Mouse (Mus musculus): ENCODE measurements at regions not wholly inside any gene's neighbourhood (a gene's known extent, or its start where the extent isn't known, plus 50 kb on each side); places are given as distances from the start of the nearest gene placed in this dataset.

GRCm38 (mm10) chr3:41318232-41319131 lies 235.6 kb upstream of the Pgrmc2 start:
- Histone ChIP-seq H3K9me3 (replicated peaks; ENCODE audit: control insufficient read depth, low read length) (no peaks in the 10 kb centered on the region), H3K27ac (ENCODE audit: low read length) (no peak overlapping the region), H3K27me3 (ENCODE audit: control insufficient read depth, insufficient read depth, low read depth, low read length) (no peaks in the 10 kb centered on the region), H3K9ac (ENCODE audit: low read depth, low read length) (no peak overlapping the region), H3K4me3 (ENCODE audit: low read depth, low read length) (no peak overlapping the region), H3K4me2 (ENCODE audit: low read depth, low read length) (no peak overlapping the region), H3K36me3 (ENCODE audit: control insufficient read depth, insufficient read depth) (no peaks in the 10 kb centered on the region), H3K4me1 (ENCODE audit: control insufficient read depth, low read depth, low read length) (no peaks in the 10 kb centered on the region)
- ATAC-seq (ENCODE audit: low read depth) = no peak
- WGBS (ENCODE audit: insufficient replicate concordance) = 60% methylated on average over 12 of the region's 12 CpGs

- Histone ChIP-seq H3K27ac (ENCODE audit: low read length) (no peak overlapping the region), H3K4me1 (ENCODE audit: control insufficient read depth, low read depth, low read length) (no peaks in the 10 kb centered on the region), H3K4me3 (ENCODE audit: low read depth, low read length) (no peak overlapping the region), H3K9ac (ENCODE audit: low read depth, low read length) (no peak overlapping the region), H3K4me2 (ENCODE audit: low read depth, low read length) (no peak overlapping the region), H3K27me3 (ENCODE audit: control insufficient read depth, insufficient read depth, low read depth, low read length) (no peaks in the 10 kb centered on the region), H3K9me3 (replicated peaks; ENCODE audit: control insufficient read depth, low read length) (no peaks in the 10 kb centered on the region), H3K36me3 (ENCODE audit: control insufficient read depth, insufficient read depth) (no peaks in the 10 kb centered on the region)
- no peak for ATAC-seq (ENCODE audit: low read depth)
- 32% methylated on average over 4 of the region's 4 CpGs for WGBS (ENCODE audit: insufficient replicate concordance)
Observed at GRCm38 (mm10) chr3:41317170-41317569, 234.3 kb upstream of the Pgrmc2 start.

DNA sequence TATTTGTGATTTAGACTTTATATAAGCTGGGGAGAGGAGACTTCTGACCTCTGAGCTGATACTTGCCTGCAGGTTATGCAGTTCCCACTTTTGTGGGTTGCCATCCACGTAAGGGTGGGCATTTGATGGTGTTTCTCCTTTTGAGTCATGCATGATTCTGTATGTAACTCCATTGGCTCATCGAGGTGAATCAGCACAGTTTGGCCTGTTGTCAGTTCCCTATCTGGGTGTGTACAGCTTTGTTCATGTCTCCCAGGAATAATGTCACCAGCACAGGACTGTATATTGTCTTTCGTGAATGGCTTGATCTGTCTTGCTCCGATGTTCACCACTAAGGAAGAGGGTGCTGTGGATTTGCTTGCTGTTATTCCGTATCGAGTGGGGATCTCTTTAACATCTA lies 229.6 kb upstream of the Pgrmc2 start:
- 67% methylated on average over 6 of the region's 6 CpGs for WGBS (ENCODE audit: insufficient replicate concordance)
- H3K9ac ChIP-seq (ENCODE audit: low read depth, low read length) = no peak overlapping the region
- no peak for ATAC-seq (ENCODE audit: low read depth)
- no peaks in the 10 kb centered on the region for H3K9me3 ChIP-seq (replicated peaks; ENCODE audit: control insufficient read depth, low read length)
- H3K27ac ChIP-seq (ENCODE audit: low read length) = no peak overlapping the region
- no peaks in the 10 kb centered on the region for H3K27me3 ChIP-seq (ENCODE audit: control insufficient read depth, insufficient read depth, low read depth, low read length)
- H3K4me1 ChIP-seq (ENCODE audit: control insufficient read depth, low read depth, low read length) = no peaks in the 10 kb centered on the region
- no peaks in the 10 kb centered on the region for H3K36me3 ChIP-seq (ENCODE audit: control insufficient read depth, insufficient read depth)
- H3K4me3 ChIP-seq (ENCODE audit: low read depth, low read length) = no peak overlapping the region
- no peak overlapping the region for H3K4me2 ChIP-seq (ENCODE audit: low read depth, low read length)

- H3K4me1 ChIP-seq (ENCODE audit: control insufficient read depth, low read depth, low read length) = no peaks in the 10 kb centered on the region
- H3K27ac ChIP-seq (ENCODE audit: low read length) = no peak overlapping the region
- H3K9me3 ChIP-seq (replicated peaks; ENCODE audit: control insufficient read depth, low read length) = no peaks in the 10 kb centered on the region
- H3K36me3 ChIP-seq (ENCODE audit: control insufficient read depth, insufficient read depth) = no peaks in the 10 kb centered on the region
- H3K4me3 ChIP-seq (ENCODE audit: low read depth, low read length) = no peak overlapping the region
- H3K9ac ChIP-seq (ENCODE audit: low read depth, low read length) = no peak overlapping the region
- 67% methylated on average over 13 of the region's 13 CpGs for WGBS (ENCODE audit: insufficient replicate concordance)
- no peak overlapping the region for H3K4me2 ChIP-seq (ENCODE audit: low read depth, low read length)
- no peak for ATAC-seq (ENCODE audit: low read depth)
- H3K27me3 ChIP-seq (ENCODE audit: control insufficient read depth, insufficient read depth, low read depth, low read length) = no peaks in the 10 kb centered on the region
Observed at GRCm38 (mm10) chr3:41307400-41308028, 224.7 kb upstream of the Pgrmc2 start.

DNA sequence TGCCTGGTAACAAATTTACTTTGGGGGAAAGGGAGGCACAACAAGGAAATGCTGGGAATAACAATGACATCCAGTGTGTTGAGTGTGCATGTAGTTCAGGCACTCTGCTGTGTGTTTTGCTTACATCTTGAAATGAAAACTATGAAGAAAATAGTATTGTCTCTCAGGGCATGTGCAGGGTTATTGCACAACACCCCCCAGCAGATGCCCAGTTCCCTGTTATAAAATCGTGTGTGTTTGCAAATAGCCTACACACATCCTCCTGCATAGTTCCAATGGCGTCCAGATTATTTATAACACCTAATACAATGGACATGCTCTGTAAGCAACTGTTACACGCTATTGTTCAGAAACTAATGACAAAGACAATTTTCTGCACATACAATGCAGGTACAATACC lies 220.0 kb upstream of the Pgrmc2 start:
- 44% methylated on average over 3 of the region's 3 CpGs for WGBS (ENCODE audit: insufficient replicate concordance)
- H3K27me3 ChIP-seq (ENCODE audit: control insufficient read depth, insufficient read depth, low read depth, low read length) = no peaks in the 10 kb centered on the region

DNA sequence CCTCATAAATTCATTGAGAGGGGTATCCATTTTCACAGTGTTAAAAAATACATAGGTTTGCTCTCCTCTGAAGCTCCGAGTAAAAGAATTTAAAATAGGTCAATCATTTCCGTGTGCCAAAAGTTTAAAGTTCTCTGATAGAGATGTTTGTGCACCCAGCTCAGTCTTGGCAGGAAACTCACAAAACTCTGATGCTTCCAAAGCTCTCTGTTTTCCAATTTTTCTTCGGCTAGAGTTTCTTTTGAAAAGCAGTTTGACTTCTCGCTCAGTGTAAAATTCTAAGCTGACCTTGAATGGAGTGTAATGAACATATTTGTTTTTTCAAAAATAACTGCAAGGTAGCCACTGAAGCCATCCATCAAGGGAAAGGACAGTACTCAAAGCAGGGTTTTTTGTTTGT lies 215.9 kb upstream of the Pgrmc2 start:
- Histone ChIP-seq H3K4me3 (ENCODE audit: low read depth, low read length) (no peak overlapping the region), H3K27me3 (ENCODE audit: control insufficient read depth, insufficient read depth, low read depth, low read length) (no peaks in the 10 kb centered on the region), H3K4me1 (ENCODE audit: control insufficient read depth, low read depth, low read length) (no peaks in the 10 kb centered on the region), H3K4me2 (ENCODE audit: low read depth, low read length) (no peak overlapping the region), H3K36me3 (ENCODE audit: control insufficient read depth, insufficient read depth) (no peaks in the 10 kb centered on the region), H3K9ac (ENCODE audit: low read depth, low read length) (no peak overlapping the region), H3K9me3 (replicated peaks; ENCODE audit: control insufficient read depth, low read length) (no peaks in the 10 kb centered on the region), H3K27ac (ENCODE audit: low read length) (no peak overlapping the region)
- ATAC-seq (ENCODE audit: low read depth) = no peak
- WGBS (ENCODE audit: insufficient replicate concordance) = 52% methylated on average over 4 of the region's 4 CpGs

More for the DNA sequence above, 220.0 kb upstream of the Pgrmc2 start:
- Histone ChIP-seq H3K36me3 (ENCODE audit: control insufficient read depth, insufficient read depth) (no peaks in the 10 kb centered on the region), H3K4me1 (ENCODE audit: control insufficient read depth, low read depth, low read length) (no peaks in the 10 kb centered on the region), H3K9me3 (replicated peaks; ENCODE audit: control insufficient read depth, low read length) (no peaks in the 10 kb centered on the region), H3K9ac (ENCODE audit: low read depth, low read length) (no peak overlapping the region), H3K27ac (ENCODE audit: low read length) (no peak overlapping the region), H3K4me2 (ENCODE audit: low read depth, low read length) (no peak overlapping the region), H3K4me3 (ENCODE audit: low read depth, low read length) (no peak overlapping the region)
- ATAC-seq (ENCODE audit: low read depth) = no peak

DNA sequence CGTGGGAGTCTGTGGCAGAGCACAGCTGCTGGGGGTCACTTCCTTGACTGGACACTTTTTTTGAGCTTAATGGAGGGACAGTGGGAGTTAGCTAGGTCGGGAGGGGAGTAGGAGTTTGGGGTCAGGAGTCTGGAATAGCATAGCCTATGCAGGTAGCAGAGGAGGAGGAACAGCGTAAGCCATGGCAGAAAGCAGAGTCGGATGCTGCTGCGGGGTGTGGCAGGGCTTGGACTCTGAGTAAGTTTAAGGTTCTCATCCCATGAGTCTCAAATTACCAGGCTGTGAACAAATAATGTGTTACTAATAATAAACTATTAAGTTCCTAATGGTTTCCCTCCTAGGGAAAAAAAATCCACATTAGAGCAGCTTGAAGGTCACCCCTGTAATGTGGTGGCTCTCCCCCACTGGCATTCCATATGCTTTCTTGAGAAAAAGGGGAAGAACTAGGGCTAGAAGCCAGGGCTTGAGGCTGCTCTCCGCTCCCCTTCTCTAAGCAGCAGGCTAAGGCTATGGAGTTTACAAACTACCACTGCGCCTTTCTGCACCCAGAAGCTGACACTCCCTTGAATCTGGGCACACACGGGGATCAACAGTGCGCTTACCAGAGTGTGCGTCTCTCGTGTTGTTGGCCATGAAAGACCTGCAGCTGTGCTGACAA lies 213.4 kb upstream of the Pgrmc2 start:
- ATAC-seq (ENCODE audit: low read depth) = no peak
- Histone ChIP-seq H3K36me3 (ENCODE audit: control insufficient read depth, insufficient read depth) (no peaks in the 10 kb centered on the region), H3K9ac (ENCODE audit: low read depth, low read length) (no peak overlapping the region), H3K4me1 (ENCODE audit: control insufficient read depth, low read depth, low read length) (no peaks in the 10 kb centered on the region), H3K9me3 (replicated peaks; ENCODE audit: control insufficient read depth, low read length) (no peaks in the 10 kb centered on the region), H3K4me2 (ENCODE audit: low read depth, low read length) (no peak overlapping the region), H3K27ac (ENCODE audit: low read length) (no peak overlapping the region), H3K27me3 (ENCODE audit: control insufficient read depth, insufficient read depth, low read depth, low read length) (no peaks in the 10 kb centered on the region), H3K4me3 (ENCODE audit: low read depth, low read length) (no peak overlapping the region)
- WGBS (ENCODE audit: insufficient replicate concordance) = 70% methylated on average over 11 of the region's 11 CpGs

- Histone ChIP-seq H3K36me3 (ENCODE audit: control insufficient read depth, insufficient read depth) (no peaks in the 10 kb centered on the region), H3K4me3 (ENCODE audit: low read depth, low read length) (no peak overlapping the region), H3K4me2 (ENCODE audit: low read depth, low read length) (no peak overlapping the region), H3K9ac (ENCODE audit: low read depth, low read length) (no peak overlapping the region), H3K27me3 (ENCODE audit: control insufficient read depth, insufficient read depth, low read depth, low read length) (no peaks in the 10 kb centered on the region), H3K27ac (ENCODE audit: low read length) (no peak overlapping the region), H3K9me3 (replicated peaks; ENCODE audit: control insufficient read depth, low read length) (no peaks in the 10 kb centered on the region), H3K4me1 (ENCODE audit: control insufficient read depth, low read depth, low read length) (no peaks in the 10 kb centered on the region)
- ATAC-seq (ENCODE audit: low read depth) = no peak
- WGBS (ENCODE audit: insufficient replicate concordance) = 63% methylated on average over 8 of the region's 8 CpGs
Observed at GRCm38 (mm10) chr3:41295150-41295549, 212.3 kb upstream of the Pgrmc2 start.

Measured in liver, embryonic 16.5 days (tissue).